Mouse (Mus musculus) layer of hippocampus, postnatal 14 days (tissue): ENCODE measurements around the gene Gbp7. TPM values are rescaled to one million over a fixed set of nuclear protein-coding genes. Genes with fewer than 3 reads are reported as not detected.
"Not testable (repeated sequence)": the region's sequence is repeated elsewhere in the genome, so short reads cannot be mapped to it uniquely, and the experiment has no call there.

ENCODE experiments used
- DNase-seq, 2 experiments: peaks; one replicate each; pipeline ENCODE4 v3.0.0; 2021 to 2022; ENCODE audit warnings: low spot score in 2 of 2, mixed read lengths in 1 of 2
- total RNA-seq, 2 experiments: library from RNA; stranded (reverse); gene quantifications; 2 replicates each; pipeline ENCODE4 v1.2.3; 2021

Gbp7 gene
- total RNA-seq, 2 experiments from 2014 or later, result 2.7 to 2.8 TPM

- DNase-seq, result peak; percentile 66 to 84
Measured at GRCm38 (mm10) chr3:142560296-142560948, 30.3 kb downstream of the Gbp7 start.

DNA sequence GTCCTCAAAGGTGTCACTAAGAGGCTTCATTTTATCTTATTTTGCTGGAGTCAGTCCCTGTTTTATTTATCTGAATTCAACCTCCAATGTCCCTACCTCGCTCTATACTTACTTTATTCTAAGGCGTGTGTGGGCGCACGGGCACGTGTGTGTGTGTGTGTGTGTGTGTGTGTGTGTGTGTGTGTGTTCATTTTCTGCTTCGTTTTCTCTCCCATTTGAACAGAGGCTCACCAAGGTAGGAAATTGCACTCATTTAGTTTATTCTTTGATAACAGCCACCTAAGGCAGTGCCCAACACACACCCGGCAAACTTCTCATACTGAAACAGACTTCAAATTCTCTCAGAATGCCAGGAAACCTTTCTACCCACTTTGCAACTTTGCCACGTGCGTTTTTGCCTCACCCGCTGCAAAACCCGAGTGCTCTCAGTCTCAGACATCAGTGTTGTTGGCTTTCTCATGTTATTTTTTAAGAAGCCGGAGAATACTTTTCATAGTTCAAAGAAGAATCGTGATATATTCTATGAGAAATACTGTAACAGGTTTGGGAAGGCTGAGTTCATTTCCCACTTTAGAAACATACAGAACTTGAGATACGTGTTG is 31.0 kb downstream of the Gbp7 start:
- no peak for DNase-seq

DNA sequence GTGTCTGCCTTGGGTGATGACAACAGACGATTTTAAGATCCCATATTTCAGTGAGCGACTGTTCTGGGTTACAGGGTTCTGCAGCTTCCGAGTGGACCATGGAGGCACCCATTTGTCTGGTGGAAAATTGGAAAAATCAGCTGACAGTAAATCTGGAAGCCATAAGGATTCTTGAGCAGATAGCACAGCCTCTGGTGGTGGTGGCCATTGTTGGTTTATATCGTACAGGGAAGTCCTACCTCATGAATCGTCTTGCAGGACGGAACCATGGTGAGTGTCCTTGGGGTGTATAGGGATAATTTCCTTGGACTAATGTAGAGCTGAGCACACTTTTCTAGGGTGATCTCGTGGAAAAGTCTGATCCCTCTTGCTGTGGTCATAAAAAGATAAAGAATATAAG is 31.5 kb downstream of the Gbp7 start:
- DNase-seq, result no peak

- not testable (repeated sequence) for DNase-seq
Measured at GRCm38 (mm10) chr3:142567490-142567889, 37.3 kb downstream of the Gbp7 start.

- no peak for DNase-seq
Measured at GRCm38 (mm10) chr3:142570738-142571137, 40.6 kb downstream of the Gbp7 start.

DNA sequence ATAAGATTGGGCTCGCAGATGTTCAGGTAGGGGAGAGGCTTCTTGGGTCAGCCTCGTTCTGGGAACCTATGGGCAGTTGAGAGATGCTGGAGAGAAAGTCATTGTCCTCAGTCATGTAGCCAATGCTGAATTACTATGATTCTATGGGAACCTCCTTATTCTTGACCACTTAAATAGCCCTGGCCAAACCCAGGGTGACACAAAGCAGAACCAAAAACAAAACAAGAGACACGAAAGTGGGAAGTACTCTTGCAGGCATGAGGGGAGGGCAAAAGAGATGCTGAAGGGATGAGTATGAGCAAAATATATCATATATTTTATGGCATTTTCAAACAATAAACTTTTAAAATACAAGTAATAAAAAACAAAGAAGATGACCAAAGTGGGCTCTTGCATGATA is 47.0 kb downstream of the Gbp7 start:
- no peak for DNase-seq

DNA sequence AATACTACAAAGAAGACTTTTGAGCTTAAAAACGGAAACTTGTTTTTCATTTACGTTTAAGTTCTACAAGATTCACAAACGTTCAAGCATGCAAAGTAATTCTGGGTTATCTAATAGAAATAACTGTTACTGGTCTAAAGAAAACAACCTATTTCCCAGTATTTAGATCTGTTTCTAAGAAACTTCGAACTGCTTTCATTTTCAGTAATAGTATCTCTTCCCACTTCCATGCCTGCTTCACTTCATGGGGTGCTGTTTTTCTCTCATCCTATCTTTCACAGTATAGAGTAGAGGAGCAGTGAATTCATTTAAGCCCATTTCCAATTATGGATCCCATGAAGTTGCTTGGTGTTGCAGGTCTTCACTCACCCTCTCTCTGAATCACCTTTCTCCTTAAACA is 48.2 kb downstream of the Gbp7 start:
- no peak for DNase-seq

DNA sequence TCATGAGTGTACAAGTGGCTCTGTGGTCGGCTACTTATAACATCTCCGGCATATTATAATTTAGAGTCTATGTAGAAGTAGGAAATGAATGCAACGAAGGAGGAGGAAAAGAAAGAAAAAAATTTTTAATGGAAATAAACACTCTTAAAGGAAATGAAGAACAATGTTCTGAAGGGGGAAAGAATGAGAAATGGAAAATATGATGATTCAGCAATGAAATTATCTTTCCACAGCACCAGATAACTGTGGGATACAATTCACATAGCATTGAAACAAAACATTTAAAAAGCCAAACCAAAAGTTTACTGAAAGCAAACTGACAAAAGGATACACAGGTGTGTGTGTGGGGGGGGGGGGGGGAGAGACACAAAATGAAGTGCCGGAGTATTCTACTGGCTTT is 52.9 kb downstream of the Gbp7 start:
- DNase-seq, result no peak

- no peak for DNase-seq
Measured at GRCm38 (mm10) chr3:142587386-142587785, 57.2 kb downstream of the Gbp7 start.

DNA sequence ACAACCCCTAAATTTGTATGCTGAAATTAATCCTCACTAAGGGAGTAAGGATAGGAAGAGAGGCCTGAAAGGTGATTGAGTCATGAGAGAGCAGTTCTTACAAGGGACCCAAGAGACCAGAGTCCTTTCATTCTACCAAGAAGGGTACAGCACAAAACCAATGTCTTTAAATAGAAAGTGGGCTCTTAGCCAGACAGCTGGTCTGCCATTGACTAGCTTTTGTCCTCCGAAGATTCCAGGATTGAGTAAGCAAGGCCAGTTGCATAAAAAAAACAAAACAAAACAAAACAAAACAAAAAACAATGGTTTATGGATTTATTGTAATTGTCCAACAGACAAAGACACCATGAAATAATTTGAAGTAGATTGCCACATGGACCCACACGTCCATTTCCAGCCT is 58.7 kb downstream of the Gbp7 start:
- no peak for DNase-seq

DNA sequence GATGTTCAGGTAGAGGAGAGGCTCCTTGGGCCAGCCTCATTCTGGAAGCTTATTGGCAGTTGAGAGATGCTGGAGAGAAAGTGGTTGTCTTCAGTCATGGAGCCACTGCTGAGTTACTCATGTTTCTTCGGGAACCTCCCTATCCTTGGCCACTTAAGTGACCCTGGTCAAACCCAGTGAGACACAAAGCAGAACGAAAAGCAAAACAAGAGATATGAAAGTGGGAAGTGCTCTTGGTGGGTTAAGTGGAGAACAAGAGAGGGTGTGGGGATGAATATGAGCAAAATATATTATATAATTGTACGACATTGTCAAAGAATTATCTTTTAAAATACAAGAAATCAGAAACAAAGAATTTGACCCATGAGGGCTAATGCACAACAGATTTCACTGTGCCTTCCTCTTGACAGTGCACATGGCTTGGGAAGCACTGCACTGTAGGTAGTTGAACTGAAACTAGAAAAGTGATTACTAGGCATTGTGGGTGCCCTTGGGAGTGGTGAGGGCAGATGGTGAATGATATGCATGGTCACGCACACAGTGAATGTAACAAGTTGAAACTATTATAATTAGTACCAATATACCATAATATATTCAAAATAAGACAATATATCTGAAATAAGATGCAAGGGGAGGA is 60.4 kb downstream of the Gbp7 start:
- no peak for DNase-seq

DNA sequence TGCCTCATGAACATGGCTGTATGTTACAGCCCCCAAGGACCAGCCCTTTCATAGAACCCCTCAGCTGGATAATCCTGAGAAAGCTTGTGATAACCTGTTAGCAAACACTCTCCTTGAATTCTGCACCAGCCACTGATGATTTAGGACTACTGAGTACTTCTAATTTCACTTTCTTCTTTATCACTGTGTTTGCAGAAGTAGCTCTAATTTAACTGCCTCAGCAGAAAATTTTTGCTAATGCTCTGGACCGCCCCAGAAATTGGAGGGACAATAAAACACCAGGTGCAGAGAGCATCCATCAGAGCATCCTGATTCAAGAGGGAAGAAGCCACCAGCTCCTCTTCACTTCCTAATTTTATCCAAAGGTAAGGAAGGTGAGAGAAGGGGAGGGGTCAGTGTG is 64.4 kb downstream of the Gbp7 start, which contains the start of gene Gbp2b:
Gbp2b (plus strand) TSS at position 301 of the 400 bp plus-strand sequence.
- no peak for DNase-seq

- no peak for DNase-seq
Measured at GRCm38 (mm10) chr3:142597923-142598322, 67.8 kb downstream of the Gbp7 start.

Other genes starting within 250 kb of the Gbp7 start
- 10 to 100 TPM; 25.2 to 28.7 TPM for gene Pdlim5, start 134.6 kb upstream of the Gbp7 start, total RNA-seq
- gene Gbp5, start 36.4 kb upstream of the Gbp7 start, total RNA-seq, result 1 to 10 TPM; 1.3 to 1.5 TPM
- 1 to 10 TPM; 3.0 to 3.9 TPM for gene Gbp3, start 29.7 kb downstream of the Gbp7 start, total RNA-seq
- not detected for gene Gbp2b, start 64.5 kb downstream of the Gbp7 start, total RNA-seq
- gene Gbp2, start 90.3 kb downstream of the Gbp7 start, total RNA-seq, result 1 to 10 TPM in 1 of 2 experiments, under 1 TPM in 1; 0.79 to 1.8 TPM
- gene Kyat3, start 170.7 kb downstream of the Gbp7 start, total RNA-seq, result 1 to 10 TPM; 4.8 to 7.3 TPM
- 10 to 100 TPM; 40.6 to 41.5 TPM for gene Gtf2b, start 234.7 kb downstream of the Gbp7 start, total RNA-seq